In genomic region chr5:92309681-92310511, GRCm38 (mm10) we compare ENCODE assay signal across 8 mouse cellular contexts. TPM values are rescaled to one million over a fixed set of nuclear protein-coding genes. Genes with fewer than 3 reads are reported as not detected.
DNase-seq lines count a peak whose midpoint lies in the region; ATAC-seq and TF ChIP-seq lines count a peak whose summit lies in the region.

Gene Sdad1, minus strand, starts transcription at chr5:92310479.

- no peaks in the 10 kb centered on the region for H3K36me3 ChIP-seq in heart, embryonic 11.5 days (ENCODE audit: control insufficient read depth, insufficient read depth, low read length)
- peaks cover 9% of the 10 kb centered on the region for H3K36me3 ChIP-seq in kidney, embryonic 16.5 days (ENCODE audit: insufficient read depth, low read length)
- H3K36me3 ChIP-seq in liver, adult 2 months (ENCODE audit: control insufficient read depth, insufficient read depth, low read length): no peaks in the 10 kb centered on the region
- peaks cover 10% of the 10 kb centered on the region for H3K36me3 ChIP-seq in myocyte (ENCODE audit: control insufficient read depth, insufficient read depth)
- peaks cover 4% of the 10 kb centered on the region for H3K36me3 ChIP-seq in splenic B cell, adult 2 months (ENCODE audit: control insufficient read depth, insufficient read depth, low read length, poor library complexity, severe bottlenecking)

- peaks cover 8% of the 10 kb centered on the region for H3K4me1 ChIP-seq in heart, embryonic 11.5 days (ENCODE audit: control insufficient read depth, insufficient read depth, low read length)
- H3K4me1 ChIP-seq in kidney, embryonic 16.5 days (ENCODE audit: insufficient read depth, low read length): peaks cover 19% of the 10 kb centered on the region
- peaks cover 9% of the 10 kb centered on the region; the same call in 1 of the 2 replicates for H3K4me1 ChIP-seq in liver, adult 2 months (ENCODE audit: control insufficient read depth, insufficient read depth, low read length)

- peak within 1 kb of the TSS; percentile 37 for H3K27ac ChIP-seq in heart, embryonic 11.5 days (ENCODE audit: low read depth, low read length)
- peak within 1 kb of the TSS; percentile 80 for H3K27ac ChIP-seq in kidney, embryonic 16.5 days (ENCODE audit: low read length)
- no peak within 1 kb of the TSS for H3K27ac ChIP-seq in liver, adult 2 months (replicated peaks; ENCODE audit: insufficient read depth, low read depth, low read length)

- WGBS in heart, embryonic 11.5 days (ENCODE audit: insufficient replicate concordance): 2% methylated on average over 41 of the region's 41 CpGs
- WGBS in kidney, embryonic 16.5 days: 3% methylated on average over 41 of the region's 41 CpGs
- 3% methylated on average over 41 of the region's 41 CpGs for WGBS in liver, adult 2 months

- peak; percentile 93 for ATAC-seq in erythroblast, adult 5-6 weeks (replicated peaks; ENCODE audit: low FRiP score, poor library complexity, severe bottlenecking)
- ATAC-seq in heart, embryonic 11.5 days (replicated peaks; ENCODE audit: insufficient number of reproducible peaks, low FRiP score, low TSS enrichment): peak; percentile 90
- peak; percentile 93 for ATAC-seq in kidney, embryonic 16.5 days (ENCODE audit: low FRiP score, low TSS enrichment)

- H3K4me2 ChIP-seq in heart, embryonic 11.5 days: peak within 1 kb of the TSS; percentile 86
- peak within 1 kb of the TSS; percentile 80 for H3K4me2 ChIP-seq in kidney, embryonic 16.5 days (replicated peaks; ENCODE audit: low read depth, low read length)
- peak within 1 kb of the TSS; percentile 86 for H3K4me2 ChIP-seq in myocyte (ENCODE audit: low read depth)

- H3ac ChIP-seq in myocyte (ENCODE audit: control insufficient read depth, insufficient read length): peak within 1 kb of the TSS; percentile 92

- peaks cover 11% of the 10 kb centered on the region; the same call in 1 of the 2 replicates for H3K79me2 ChIP-seq in liver, adult 2 months (ENCODE audit: control insufficient read depth, insufficient read depth, low read length)
- H3K79me2 ChIP-seq in myocyte (ENCODE audit: control insufficient read depth, insufficient read depth): peaks cover 35% of the 10 kb centered on the region

- 0 out of 2 replicates have a peak, but pooled peaks have one; percentile 35 for TF ChIP-seq POLR2A in liver, adult 2 months (IDR thresholded peaks at IDR 0.05; ENCODE audit: extremely low read depth, insufficient read depth, low read length)
- peak; percentile 78 for TF ChIP-seq POLR2A in myocyte (IDR thresholded peaks at IDR 0.05; ENCODE audit: insufficient read length, low read depth)

- TF ChIP-seq CTCF in liver, adult 2 months (IDR thresholded peaks at IDR 0.05; ENCODE audit: low read depth, low read length): peak; percentile 83

- DNase-seq in B cell, adult 2 months: peak; percentile 89 to 91
- DNase-seq in brain, adult 2 months (ENCODE audit: low read depth, low spot score): peak; percentile 99
- DNase-seq in liver, adult 2 months (ENCODE audit: extremely low read depth, low read depth, low spot score): peak; percentile 89
- DNase-seq in splenic B cell, adult 2 months (ENCODE audit: low read depth, low spot score): peak; percentile 96

- no peaks in the 10 kb centered on the region for H3K27me3 ChIP-seq in heart, embryonic 11.5 days (ENCODE audit: control insufficient read depth, insufficient read depth, low read length)
- no peaks in the 10 kb centered on the region for H3K27me3 ChIP-seq in kidney, embryonic 16.5 days (ENCODE audit: insufficient read depth, low read length)
- no peaks in the 10 kb centered on the region for H3K27me3 ChIP-seq in liver, adult 2 months (ENCODE audit: control insufficient read depth, insufficient read depth, low read length)
- no peaks in the 10 kb centered on the region for H3K27me3 ChIP-seq in myocyte (ENCODE audit: control insufficient read depth, insufficient read depth, insufficient read length)
- H3K27me3 ChIP-seq in splenic B cell, adult 2 months (ENCODE audit: control insufficient read depth, insufficient read depth, low read length, poor library complexity, severe bottlenecking): no peaks in the 10 kb centered on the region

- H3K9ac ChIP-seq in heart, embryonic 11.5 days (ENCODE audit: low read depth, low read length): peak within 1 kb of the TSS; percentile 90
- peak within 1 kb of the TSS; percentile 89 for H3K9ac ChIP-seq in kidney, embryonic 16.5 days (replicated peaks; ENCODE audit: low read length)
- peak within 1 kb of the TSS; percentile 79 for H3K9ac ChIP-seq in liver, adult 2 months (ENCODE audit: low read depth, low read length)

- H3K9me3 ChIP-seq in heart, embryonic 11.5 days (replicated peaks; ENCODE audit: control insufficient read depth, low read length): no peaks in the 10 kb centered on the region
- no peaks in the 10 kb centered on the region for H3K9me3 ChIP-seq in kidney, embryonic 16.5 days (ENCODE audit: low read length)

- H3K4me3 ChIP-seq in heart, embryonic 11.5 days (ENCODE audit: low read depth, low read length): peak within 1 kb of the TSS; percentile 94
- H3K4me3 ChIP-seq in kidney, embryonic 16.5 days (ENCODE audit: low read length): peak within 1 kb of the TSS; percentile 61
- peak within 1 kb of the TSS; percentile 94 for H3K4me3 ChIP-seq in liver, adult 2 months (ENCODE audit: insufficient read depth, low read depth, low read length)
- H3K4me3 ChIP-seq in myocyte: peak within 1 kb of the TSS; percentile 79

TF ChIP-seq in myocyte, 11 proteins besides CTCF, POLR2A, EP300 and RAD21:
- TF ChIP-seq MAX (IDR thresholded peaks at IDR 0.05; ENCODE audit: low read depth): no peak
- TF ChIP-seq MYOD1 (IDR thresholded peaks at IDR 0.05; ENCODE audit: control insufficient read depth in 1 of 3, insufficient read length in 2 of 3, low read depth in 2 of 3): no peak
- no peak for TF ChIP-seq REST (IDR thresholded peaks at IDR 0.05; ENCODE audit: insufficient read depth, insufficient read length)
- no peak for TF ChIP-seq TCF3 (IDR thresholded peaks at IDR 0.05; ENCODE audit: insufficient read length, low read depth)
- no peak for TF ChIP-seq TCF12 (IDR thresholded peaks at IDR 0.05; ENCODE audit: insufficient read depth, poor library complexity, severe bottlenecking)
- peak; percentile 66 for TF ChIP-seq USF1 (IDR thresholded peaks at IDR 0.05; ENCODE audit: low read depth)
- peak; percentile 80 for TF ChIP-seq CEBPB (IDR thresholded peaks at IDR 0.05; ENCODE audit: insufficient read depth, poor library complexity, severe bottlenecking)
- TF ChIP-seq E2F4 (IDR thresholded peaks at IDR 0.05; ENCODE audit: insufficient read depth): no peak
- no peak for TF ChIP-seq SRF (IDR thresholded peaks at IDR 0.05; ENCODE audit: control insufficient read depth, insufficient read length, low read depth)
- no peak for TF ChIP-seq MYOG (IDR thresholded peaks at IDR 0.05; ENCODE audit: control insufficient read depth in 1 of 3, insufficient read depth in 1 of 3, insufficient read length in 2 of 3, low read depth in 2 of 3)
- TF ChIP-seq POLR2AphosphoS2 (IDR thresholded peaks at IDR 0.05; ENCODE audit: insufficient read length, low read depth): peak; percentile 55

RNA-seq across cellular contexts. Expression of gene Sdad1, which starts in this region (rescaled TPM):
- 4.4 and 21.1 TPM in 2 replicates for total RNA-seq in erythroblast, adult 5-6 weeks (2015; ENCODE audit: low replicate concordance)
- 9.9 and 11.8 TPM in 2 replicates for total RNA-seq in erythroblast, adult 5-6 weeks (2017; ENCODE audit: low replicate concordance)
- 24.7 and 30.5 TPM in 2 replicates for polyA plus RNA-seq in heart, embryonic 11.5 days (2014; fragmentation: Nextera tagmentation; extraction: Ambion mirVana)
- polyA plus RNA-seq in kidney, embryonic 16.5 days (2015; fragmentation: Nextera tagmentation; extraction: Ambion mirVana): 39.2 and 42.6 TPM in 2 replicates
- total RNA-seq in liver, adult 2 months (2014; rRNA removed): 5.6 and 5.7 TPM in 2 replicates
- polyA plus RNA-seq in liver, adult 2 months (2012; rRNA removed): 3.8 and 6.3 TPM in 2 replicates
- 7.5 TPM for polyA plus RNA-seq in myocyte (2012; fragmentation: generic; extraction: Trizol)
